Mouse (Mus musculus) c-Kit-negative CD71-positive TER-119-positive erythroid progenitor cells, embryonic 14.5 days (primary cell): ENCODE data around the gene Sez6l2.
A peak's percentile ranks its signal among the peaks of the same experiment; 100 is the strongest.

Experiments
- DNase-seq: peaks from one replicate; pipeline ENCODE4 v3.0.0-alpha.2; 2013; ENCODE audit warnings: low read depth, low spot score

Gene Sez6l2

DNA sequence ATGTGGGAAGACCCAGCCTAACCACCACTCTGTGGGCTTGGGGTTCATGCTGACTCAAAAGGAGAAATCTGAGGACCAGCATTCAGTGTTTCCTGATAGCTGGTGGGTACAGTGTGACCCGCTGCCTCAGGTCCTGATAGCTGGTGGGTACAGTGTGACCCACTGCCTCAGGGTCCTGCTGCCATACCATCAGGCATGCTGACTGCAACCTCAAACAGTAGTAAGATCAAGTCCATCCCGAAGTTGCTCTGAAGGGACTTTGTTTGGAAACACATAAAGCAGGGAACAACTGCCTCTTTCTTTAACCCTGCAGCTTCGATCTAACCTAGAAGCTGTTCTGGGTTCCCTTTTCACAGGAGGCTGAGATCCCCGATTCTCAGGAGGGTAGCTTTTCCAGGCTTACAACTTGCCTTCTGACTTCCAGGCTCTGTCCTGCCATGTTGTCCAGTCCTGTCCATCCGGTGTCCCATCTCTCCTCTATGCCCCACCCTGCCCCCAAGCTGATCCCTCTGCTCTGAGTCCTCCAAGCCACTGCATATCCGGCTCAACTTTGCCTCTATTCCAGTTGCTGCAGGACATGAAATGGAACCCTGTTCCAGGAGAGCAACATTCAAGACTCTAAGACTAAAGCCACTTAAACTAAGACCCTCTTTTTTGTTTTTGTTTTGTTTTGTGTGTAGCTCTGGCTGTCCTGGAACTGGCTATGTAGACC, 57.1 kb downstream of the Sez6l2 start:
- no peak for DNase-seq

DNA sequence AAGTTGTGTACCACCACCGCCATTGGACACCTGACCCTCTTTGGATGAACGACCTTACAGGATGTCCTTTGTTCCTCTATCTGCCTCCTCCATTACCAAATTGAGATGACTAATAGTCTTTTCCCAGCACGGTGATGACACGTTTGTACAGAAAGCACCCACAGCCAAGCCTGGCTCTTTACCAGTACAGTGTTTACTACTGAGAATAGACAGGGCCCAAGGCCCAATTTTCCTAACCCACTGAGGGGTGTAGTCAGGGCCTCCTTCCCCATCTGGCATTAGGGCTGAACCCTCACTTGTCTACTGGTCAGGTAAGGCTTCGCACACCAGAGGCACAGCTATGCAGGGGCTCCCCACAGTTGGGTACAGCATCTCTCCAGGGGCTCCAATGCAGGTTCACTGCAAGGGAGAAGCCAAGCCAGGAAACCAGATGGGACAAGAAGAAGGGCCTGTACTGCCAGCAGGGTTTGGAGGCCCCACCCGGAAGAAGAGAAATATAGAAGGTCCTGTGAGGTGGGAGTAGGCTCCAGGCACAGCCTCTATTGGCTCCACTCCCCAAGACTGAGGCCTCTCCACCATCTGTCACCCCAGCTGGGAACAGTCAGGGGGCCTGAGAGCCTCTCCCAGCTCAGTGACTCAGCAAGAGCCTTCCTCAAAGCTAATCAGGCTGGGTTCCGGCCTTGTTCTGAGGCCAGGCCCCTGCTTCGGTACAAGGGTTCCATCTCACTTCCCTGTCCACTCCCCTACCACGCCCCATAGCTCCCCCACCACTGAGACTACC, 58.1 kb downstream of the Sez6l2 start:
- peak; percentile 66 for DNase-seq

- no peak for DNase-seq
These were observed 59.1 kb downstream of the Sez6l2 start for GRCm38 (mm10) chr7:127009307-127010085.

DNA sequence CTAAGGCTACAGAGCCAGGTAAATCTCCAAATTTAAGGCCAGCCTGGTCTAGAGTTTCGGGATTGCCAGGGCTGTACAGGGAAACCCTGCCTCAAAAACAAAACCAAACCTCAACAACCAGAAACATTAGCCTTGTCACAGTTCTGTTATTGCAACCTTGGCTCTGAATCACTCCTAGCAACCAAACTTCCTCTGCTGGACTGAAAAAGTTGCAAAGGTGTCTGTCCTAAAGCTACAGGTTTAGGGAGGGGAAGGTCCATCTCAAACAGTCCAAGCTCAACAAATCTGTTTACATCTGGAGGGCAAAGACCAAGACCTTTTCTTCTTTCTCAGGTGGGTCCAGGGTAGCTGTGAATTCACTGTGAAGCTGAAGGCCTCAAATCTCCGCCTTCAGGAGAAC, 60.7 kb downstream of the Sez6l2 start:
- DNase-seq = no peak

DNA sequence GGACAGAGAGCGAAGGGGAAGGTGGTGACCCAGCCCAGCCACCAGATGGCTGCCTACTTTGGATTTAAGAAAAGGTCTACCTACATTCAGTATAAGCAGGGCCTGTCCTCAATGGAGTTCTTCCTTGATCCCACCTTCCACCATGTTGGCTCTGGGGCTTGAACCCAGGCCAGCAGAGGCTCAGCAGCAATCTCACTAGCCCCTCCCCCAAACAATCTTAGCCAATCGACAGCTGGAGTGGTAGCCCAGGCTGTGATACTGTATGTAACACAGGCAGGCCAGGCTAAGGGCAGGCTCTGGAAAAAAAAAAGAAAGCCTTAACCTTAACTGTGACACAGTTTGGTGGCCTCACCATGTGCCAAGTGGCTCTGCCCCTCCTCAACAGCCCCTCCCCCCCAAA, 61.4 kb downstream of the Sez6l2 start:
- no peak for DNase-seq

DNA sequence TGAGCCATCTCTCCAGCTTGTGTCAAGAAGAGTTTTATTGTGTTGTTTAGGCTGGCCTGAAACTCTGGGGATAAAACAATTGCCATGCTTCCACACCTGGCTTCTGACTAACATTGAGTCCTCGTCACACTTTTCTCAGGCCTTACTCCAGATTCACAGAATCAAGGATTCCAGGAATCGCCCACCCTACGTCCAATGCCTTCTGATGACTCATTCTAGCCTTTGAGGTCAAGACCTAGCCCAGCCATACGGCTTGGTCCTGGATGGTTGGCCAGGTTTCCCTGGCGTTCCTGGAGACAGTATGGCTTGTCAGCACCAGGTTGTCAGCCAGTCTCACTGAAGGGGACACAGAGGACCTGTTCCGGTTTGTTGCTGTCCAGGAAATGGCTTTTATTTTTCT, 62.0 kb downstream of the Sez6l2 start:
- no peak for DNase-seq

GRCm38 (mm10) chr7:127012845-127013244, 62.5 kb downstream of the Sez6l2 start:
- DNase-seq = no peak

- DNase-seq = no peak
These were observed 63.0 kb downstream of the Sez6l2 start for GRCm38 (mm10) chr7:127013385-127013784.

- DNase-seq = no peak
These were observed 64.0 kb downstream of the Sez6l2 start, which contains the start of gene Mvp for GRCm38 (mm10) chr7:127014320-127014719. Mvp (minus strand) TSS chr7:127014621.

- no peak for DNase-seq
These were observed 64.6 kb downstream of the Sez6l2 start for GRCm38 (mm10) chr7:127014993-127015392.

DNA sequence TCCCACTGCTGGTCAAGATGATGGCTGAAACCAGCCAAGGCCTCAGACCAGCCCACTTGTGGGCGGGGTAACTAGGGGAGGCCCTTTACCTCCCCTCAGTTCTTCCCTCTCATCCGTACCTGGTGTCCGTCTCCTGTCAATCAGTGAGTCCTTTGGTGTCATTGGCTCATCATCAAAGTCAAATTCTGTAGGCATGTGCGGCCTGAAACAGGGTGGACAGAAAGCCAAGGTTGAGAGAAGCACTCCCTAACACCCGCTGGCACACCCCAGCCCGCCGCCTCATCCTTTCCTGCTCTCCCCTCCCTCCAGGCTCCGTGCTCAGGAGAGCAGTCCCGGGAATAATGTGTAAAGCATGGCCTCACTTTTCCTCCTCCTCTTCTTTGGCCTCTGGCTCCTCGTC, 65.7 kb downstream of the Sez6l2 start:
- no peak for DNase-seq

DNA sequence TGATC, 65.9 kb downstream of the Sez6l2 start, which contains the start of gene Pagr1b:
TSS of gene Pagr1b (minus strand) at position 4 of the 5 bp plus-strand sequence.
- no peak for DNase-seq

DNA sequence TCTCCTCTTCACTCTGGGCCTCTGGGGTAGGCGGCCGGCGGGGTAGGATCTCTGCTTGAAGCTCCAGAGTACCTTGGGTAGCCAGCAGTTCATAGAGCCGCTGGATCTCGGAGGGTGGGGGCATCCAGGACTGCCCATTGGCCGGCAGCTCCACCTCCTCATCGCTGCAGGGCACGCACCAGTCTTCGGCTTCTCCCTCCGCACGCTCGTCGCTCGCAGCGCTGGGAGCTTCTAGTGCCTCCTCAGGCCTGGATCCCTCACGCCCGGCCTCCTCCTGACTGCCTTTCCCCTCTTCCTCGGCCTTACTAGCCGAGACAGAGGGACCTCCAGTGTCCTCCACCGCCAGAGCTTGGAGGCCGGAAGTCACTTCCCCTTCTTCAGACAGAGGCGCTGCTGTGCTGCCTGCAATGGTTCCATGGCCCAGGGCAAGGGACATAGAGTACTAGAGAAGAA, 66.1 kb downstream of the Sez6l2 start:
- DNase-seq = no peak

DNA sequence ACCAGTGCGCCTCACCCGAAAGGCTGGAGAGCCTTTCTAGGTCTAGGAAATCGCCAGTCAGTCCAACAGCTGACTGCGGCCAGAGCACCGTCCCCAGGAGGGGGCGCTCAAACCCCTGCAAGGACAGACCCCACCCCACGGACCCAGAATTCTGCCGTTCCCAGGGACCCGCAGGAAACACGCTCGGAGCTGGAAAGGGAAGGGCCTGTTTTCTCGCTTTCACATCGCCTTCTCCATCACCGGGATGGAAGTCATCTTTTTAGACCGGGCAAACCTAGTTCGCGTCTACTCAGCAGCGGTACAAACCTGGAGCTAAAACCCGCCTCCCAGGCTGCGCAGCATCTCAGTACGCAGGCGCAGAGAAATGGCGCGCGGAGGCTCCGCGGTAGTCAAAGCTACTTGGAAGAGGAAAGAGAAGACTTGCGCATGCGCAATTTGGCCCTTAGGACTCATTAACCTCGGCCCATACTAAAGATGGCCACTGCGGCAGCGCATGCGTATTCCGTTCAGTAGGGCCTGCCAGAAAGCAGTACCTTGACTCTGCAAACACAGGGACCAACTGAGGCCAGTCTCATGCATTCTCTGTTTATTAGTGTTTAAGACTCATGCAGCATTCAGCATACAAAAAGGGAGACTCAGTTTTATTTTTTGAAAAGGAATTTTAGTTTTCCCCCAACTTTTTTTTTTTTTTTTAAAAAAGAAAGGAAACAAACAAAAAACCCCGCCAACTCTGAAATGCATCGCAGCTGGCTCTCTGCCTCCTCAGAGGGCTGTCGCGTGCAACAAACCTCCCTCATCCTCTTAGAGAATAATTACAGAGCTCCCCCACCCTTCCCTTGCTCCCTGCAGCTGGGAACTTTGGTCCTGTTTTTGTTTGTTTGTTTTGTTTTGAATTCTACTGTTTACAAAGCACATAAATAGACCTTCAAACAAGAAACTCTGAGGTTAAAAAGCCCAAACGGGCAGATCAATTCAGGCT, 66.9 kb downstream of the Sez6l2 start, which contains the start of gene Pagr1a:
TSS of gene Pagr1a (minus strand) at position 382 of the 979 bp plus-strand sequence.
- DNase-seq = peak; percentile 100

- no peak for DNase-seq
These were observed 67.6 kb downstream of the Sez6l2 start for GRCm38 (mm10) chr7:127017950-127018345.

DNA sequence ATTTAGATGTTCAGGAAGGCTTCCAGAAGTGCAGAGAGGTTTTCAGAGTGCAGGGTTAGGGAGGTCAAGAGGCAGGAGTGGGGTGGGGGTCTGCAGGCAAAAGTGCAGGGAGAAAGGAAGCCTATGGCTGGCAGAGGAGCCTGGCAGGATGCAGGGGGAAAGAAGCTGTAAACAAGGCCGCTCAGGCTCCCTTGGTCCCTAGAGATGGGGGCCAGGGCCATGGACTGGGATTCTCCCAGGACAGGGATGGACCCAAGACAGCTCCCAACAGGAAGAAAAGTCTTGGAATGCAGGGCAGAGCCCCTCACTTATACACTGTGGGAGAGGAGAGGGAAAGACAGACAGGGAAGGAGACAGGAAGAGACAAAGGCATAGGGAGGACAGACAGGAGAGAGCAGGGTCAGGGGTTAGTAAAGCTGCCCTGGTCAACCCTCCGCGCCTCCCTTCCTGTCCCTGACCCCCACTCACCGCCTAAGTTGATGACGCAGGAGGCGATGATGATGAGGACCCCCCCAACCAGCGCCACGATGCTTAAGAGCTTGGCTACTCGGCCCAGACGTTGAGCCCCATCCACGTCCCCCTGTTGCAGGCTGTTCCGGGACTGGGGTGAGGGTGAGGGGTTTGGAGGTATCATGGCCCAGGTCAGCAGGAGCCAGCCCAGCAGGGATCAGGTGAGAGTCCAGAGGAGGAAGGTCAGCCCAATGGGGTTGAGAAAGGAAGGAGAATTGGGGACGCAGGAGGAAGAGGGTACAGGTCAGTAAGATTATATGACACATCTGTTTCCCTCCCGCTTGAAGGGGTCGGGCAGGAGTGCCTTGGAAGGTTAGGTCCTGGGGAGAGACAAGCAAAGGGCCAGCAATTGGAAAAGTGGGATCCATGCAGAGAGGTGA, 68.3 kb downstream of the Sez6l2 start:
- DNase-seq = no peak

DNA sequence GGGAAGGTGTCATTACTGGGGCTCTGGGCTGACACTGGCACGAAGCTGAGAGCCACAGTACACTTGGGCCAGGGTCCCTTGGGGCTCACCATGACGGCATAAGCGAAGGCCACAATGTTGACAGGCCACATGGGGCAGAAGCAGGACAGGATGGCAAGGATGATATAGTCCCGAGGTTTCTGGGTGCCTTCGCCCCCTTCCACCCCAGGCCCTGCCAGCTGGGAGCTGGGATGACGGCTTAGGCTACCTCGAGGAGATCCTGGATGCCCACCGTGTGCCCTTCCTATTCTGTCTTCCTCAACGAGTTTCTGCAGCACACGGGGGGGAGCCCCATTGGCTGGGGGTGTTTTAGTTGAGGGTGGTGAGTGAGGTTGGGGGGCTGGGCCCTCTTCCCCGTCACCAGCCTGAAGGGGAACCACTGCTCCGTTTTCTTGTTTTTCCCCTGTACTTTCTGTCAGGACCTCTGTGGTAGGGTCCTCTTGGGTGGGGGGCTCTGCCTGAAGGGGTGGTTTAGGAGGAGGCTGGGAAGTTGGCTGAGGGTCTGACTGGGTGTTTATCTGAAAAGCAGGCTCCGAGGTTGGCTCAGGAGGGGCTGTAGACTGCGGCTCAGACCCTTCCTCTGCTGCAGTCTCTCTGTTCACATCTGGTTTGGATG, 69.1 kb downstream of the Sez6l2 start:
- DNase-seq = no peak

- no peak for DNase-seq
These were observed 69.7 kb downstream of the Sez6l2 start for GRCm38 (mm10) chr7:127020031-127020430.
